Mouse (Mus musculus) adrenal gland, postnatal 0 days (tissue): ENCODE data around the gene Ctxn1. TPM values are rescaled to one million over a fixed set of nuclear protein-coding genes. Genes with fewer than 3 reads are reported as not detected.

Source experiments
- polyA plus RNA-seq: library from polyadenylated mRNA; unstranded; fragments of >200 nt; fragmentation: Nextera tagmentation; extraction: Ambion mirVana; gene quantifications from 2 replicates; pipeline ENCODE4 v1.2.1, GENCODE M21; 2015

Ctxn1 gene
- polyA plus RNA-seq = 40.0 and 80.7 TPM in 2 replicates

GRCm38 (mm10) chr8:4259125-4259804 lies at the start of gene Ctxn1:
Ctxn1 (minus strand) TSS chr8:4259274.

GRCm38 (mm10) chr8:4275275-4276110 lies 16.4 kb upstream of the Ctxn1 start, which contains the start of gene Timm44:
Timm44 (minus strand) TSS chr8:4275913.

GRCm38 (mm10) chr8:4252934-4253841 lies 5.9 kb downstream of the Ctxn1 start, which contains the start of gene Snapc2:
Snapc2 (plus strand) TSS chr8:4253080.

GRCm38 (mm10) chr8:4247951-4248540 lies 11.0 kb downstream of the Ctxn1 start, which contains the start of gene Tgfbr3l:
Tgfbr3l (plus strand) TSS chr8:4248214.

GRCm38 (mm10) chr8:4238434-4239192 lies 20.5 kb downstream of the Ctxn1 start, which contains the start of the genes Map2k7 and Gm49320:
Map2k7 (plus strand) TSS chr8:4238740.
Gm49320 (plus strand) TSS chr8:4238865.

GRCm38 (mm10) chr8:4226739-4227347 lies 32.2 kb downstream of the Ctxn1 start, which contains the start of gene Lrrc8e:
Lrrc8e (plus strand) TSS chr8:4226827.

GRCm38 (mm10) chr8:4216791-4217621 lies 42.1 kb downstream of the Ctxn1 start, which contains the start of gene Prr36:
Prr36 (minus strand) TSS chr8:4217459.

Other genes with a start within 250 kb of the Ctxn1 start
- 0.66 TPM in 1 of 2 replicates, not detected in the other for gene Cd209f, start 153.4 kb downstream of the Ctxn1 start, polyA plus RNA-seq
- not detected in 2 replicates for gene Cd209g, start 125.2 kb downstream of the Ctxn1 start, polyA plus RNA-seq
- 15.9 and 19.5 TPM in 2 replicates for gene Evi5l, start 92.7 kb downstream of the Ctxn1 start, polyA plus RNA-seq
- gene Prr36, start 41.8 kb downstream of the Ctxn1 start, polyA plus RNA-seq = 5.1 and 11.1 TPM in 2 replicates
- gene Lrrc8e, start 32.4 kb downstream of the Ctxn1 start, polyA plus RNA-seq = 2.2 and 4.1 TPM in 2 replicates
- gene Map2k7, start 20.5 kb downstream of the Ctxn1 start, polyA plus RNA-seq = 23.0 and 34.2 TPM in 2 replicates
- 0.41 and 1.6 TPM in 2 replicates for gene Gm49320, start 20.4 kb downstream of the Ctxn1 start, polyA plus RNA-seq
- gene Tgfbr3l, start 11.1 kb downstream of the Ctxn1 start, polyA plus RNA-seq = 2.6 and 4.0 TPM in 2 replicates
- gene Snapc2, start 6.2 kb downstream of the Ctxn1 start, polyA plus RNA-seq = 34.8 and 46.2 TPM in 2 replicates
- gene Timm44, start 16.6 kb upstream of the Ctxn1 start, polyA plus RNA-seq = 41.8 and 69.5 TPM in 2 replicates
- 9.5 and 12.4 TPM in 2 replicates for gene Ccl25, start 65.9 kb upstream of the Ctxn1 start, polyA plus RNA-seq
- gene Elavl1, start 66.1 kb upstream of the Ctxn1 start, polyA plus RNA-seq = 58.6 and 95.3 TPM in 2 replicates
- 24.6 and 35.5 TPM in 2 replicates for gene Cers4, start 233.8 kb upstream of the Ctxn1 start, polyA plus RNA-seq